Mouse (Mus musculus) kidney, postnatal 10 days (tissue): ENCODE data around the gene Epha5.

ENCODE experiments used
- DNase-seq: peaks from one replicate; pipeline ENCODE4 v3.0.0; 2021; ENCODE audit warnings: mixed read lengths

Epha5 gene

GRCm38 (mm10) chr5:84298878-84299736 is 118.1 kb downstream of the Epha5 start:
- no peak for DNase-seq

- DNase-seq, result no peak
Measured at GRCm38 (mm10) chr5:84289429-84289977, 127.7 kb downstream of the Epha5 start.

- DNase-seq, result no peak
Measured at GRCm38 (mm10) chr5:84281290-84282017, 135.7 kb downstream of the Epha5 start.

GRCm38 (mm10) chr5:84276996-84277395 is 140.2 kb downstream of the Epha5 start:
- DNase-seq, result no peak

- no peak for DNase-seq
Measured at GRCm38 (mm10) chr5:84265407-84265806, 151.8 kb downstream of the Epha5 start.

- no peak for DNase-seq
Measured at GRCm38 (mm10) chr5:84263999-84264398, 153.2 kb downstream of the Epha5 start.

- DNase-seq, result no peak
Measured at GRCm38 (mm10) chr5:84229971-84230370, 187.2 kb downstream of the Epha5 start.

- DNase-seq, result no peak
Measured at GRCm38 (mm10) chr5:84208609-84209008, 208.6 kb downstream of the Epha5 start.

GRCm38 (mm10) chr5:84193348-84193747 is 223.8 kb downstream of the Epha5 start:
- no peak for DNase-seq

- DNase-seq, result no peak
Measured at GRCm38 (mm10) chr5:84184189-84184588, 233.0 kb downstream of the Epha5 start.

- DNase-seq, result no peak
Measured at GRCm38 (mm10) chr5:84153095-84153494, 264.1 kb downstream of the Epha5 start.

GRCm38 (mm10) chr5:84142138-84142537 is 275.0 kb downstream of the Epha5 start:
- DNase-seq, result no peak

GRCm38 (mm10) chr5:84095947-84096346 is 321.2 kb downstream of the Epha5 start:
- DNase-seq, result no peak

GRCm38 (mm10) chr5:84081321-84081720 is 335.9 kb downstream of the Epha5 start:
- DNase-seq, result no peak

- no peak for DNase-seq
Measured at GRCm38 (mm10) chr5:84070976-84071375, 346.2 kb downstream of the Epha5 start.

GRCm38 (mm10) chr5:84053880-84054279 is 363.3 kb downstream of the Epha5 start:
- no peak for DNase-seq

GRCm38 (mm10) chr5:84037250-84037963 is 379.8 kb downstream of the Epha5 start:
- no peak for DNase-seq
